Mouse (Mus musculus): ENCODE measurements around the gene Defa28. TPM values are rescaled to one million over a fixed set of nuclear protein-coding genes. Genes with fewer than 3 reads are reported as not detected.
"Not testable (repeated sequence)": the region's sequence is repeated elsewhere in the genome, so short reads cannot be mapped to it uniquely, and the experiment has no call there.

Defa28 gene
- not detected in 2 replicates for polyA plus RNA-seq (2012; rRNA removed)

GRCm38 (mm10) chr8:21582706-21583105 is at the start of gene Defa28:
Defa28 (plus strand) TSS chr8:21583006.
- WGBS, result no CpG with 5 or more reads among the region's 1 CpGs
- not testable (repeated sequence) for H3K27ac ChIP-seq (ENCODE audit: insufficient read depth, low read depth, low read length); H3K36me3 ChIP-seq (ENCODE audit: control insufficient read depth, insufficient read depth, low read length); H3K27me3 ChIP-seq (ENCODE audit: control insufficient read depth, insufficient read depth, low read length); H3K4me1 ChIP-seq (ENCODE audit: control insufficient read depth, insufficient read depth, insufficient read length, low read length); H3K4me3 ChIP-seq (ENCODE audit: low read depth, low read length)

- WGBS, result no CpG with 5 or more reads among the region's 1 CpGs
- H3K4me3 ChIP-seq (ENCODE audit: low read depth, low read length); H3K27me3 ChIP-seq (ENCODE audit: control insufficient read depth, insufficient read depth, low read length); H3K4me1 ChIP-seq (ENCODE audit: control insufficient read depth, insufficient read depth, insufficient read length, low read length); H3K36me3 ChIP-seq (ENCODE audit: control insufficient read depth, insufficient read depth, low read length); H3K27ac ChIP-seq (ENCODE audit: insufficient read depth, low read depth, low read length): not testable (repeated sequence)
Measured at GRCm38 (mm10) chr8:21565086-21565485, 17.7 kb upstream of the Defa28 start, which contains the start of gene Defa37. Defa37 (plus strand) TSS chr8:21565386.

GRCm38 (mm10) chr8:21594408-21594807 is 11.6 kb downstream of the Defa28 start, which contains the start of gene Gm7861:
Gm7861 (minus strand) TSS chr8:21594508.
- WGBS, result no CpG with 5 or more reads among the region's 1 CpGs
- not testable (repeated sequence) for H3K4me1 ChIP-seq (ENCODE audit: control insufficient read depth, insufficient read depth, insufficient read length, low read length); H3K27ac ChIP-seq (ENCODE audit: insufficient read depth, low read depth, low read length)

GRCm38 (mm10) chr8:21617883-21618282 is 35.1 kb downstream of the Defa28 start, which contains the start of gene Defa26:
Defa26 (plus strand) TSS chr8:21618183.
- H3K36me3 ChIP-seq (ENCODE audit: control insufficient read depth, insufficient read depth, low read length); H3K27ac ChIP-seq (ENCODE audit: insufficient read depth, low read depth, low read length); H3K27me3 ChIP-seq (ENCODE audit: control insufficient read depth, insufficient read depth, low read length); H3K4me3 ChIP-seq (ENCODE audit: low read depth, low read length); H3K4me1 ChIP-seq (ENCODE audit: control insufficient read depth, insufficient read depth, insufficient read length, low read length): not testable (repeated sequence)
- WGBS, result 70% methylated on average over 1 of the region's 1 CpGs

More at GRCm38 (mm10) chr8:21594408-21594807, 11.6 kb downstream of the Defa28 start, which contains the start of gene Gm7861:
- H3K4me3 ChIP-seq (ENCODE audit: low read depth, low read length); H3K27me3 ChIP-seq (ENCODE audit: control insufficient read depth, insufficient read depth, low read length); H3K36me3 ChIP-seq (ENCODE audit: control insufficient read depth, insufficient read depth, low read length): not testable (repeated sequence)

Other genes with a start within 250 kb of the Defa28 start
- 20.9 and 2,576 TPM in 2 replicates for gene Defa2, start 204.5 kb upstream of the Defa28 start, polyA plus RNA-seq (2012; rRNA removed)
- 3.5 and 1,155 TPM in 2 replicates for gene Defa33, start 191.2 kb upstream of the Defa28 start, polyA plus RNA-seq (2012; rRNA removed)
- 129 and 1,309 TPM in 2 replicates for gene Defa36, start 155.6 kb upstream of the Defa28 start, polyA plus RNA-seq (2012; rRNA removed)
- not detected in 2 replicates for gene Gm7849, start 126.4 kb upstream of the Defa28 start, polyA plus RNA-seq (2012; rRNA removed)
- 24.9 and 3,720 TPM in 2 replicates for gene Defa20, start 73.7 kb upstream of the Defa28 start, polyA plus RNA-seq (2012; rRNA removed)
- 474 TPM in 1 of 2 replicates, not detected in the other for gene Defa32, start 54.0 kb upstream of the Defa28 start, polyA plus RNA-seq (2012; rRNA removed)
- not detected in 2 replicates for gene Defa37, start 17.6 kb upstream of the Defa28 start, polyA plus RNA-seq (2012; rRNA removed)
- 186 and 2,595 TPM in 2 replicates for gene Gm7861, start 11.5 kb downstream of the Defa28 start, polyA plus RNA-seq (2012; rRNA removed)
- 5.5 and 27.3 TPM in 2 replicates for gene Defa26, start 35.2 kb downstream of the Defa28 start, polyA plus RNA-seq (2012; rRNA removed)
- 25.4 and 113 TPM in 2 replicates for gene Defa17, start 72.8 kb downstream of the Defa28 start, polyA plus RNA-seq (2012; rRNA removed)
- 3.2 TPM in 1 of 2 replicates, not detected in the other for gene Defa34, start 82.8 kb downstream of the Defa28 start, polyA plus RNA-seq (2012; rRNA removed)
- gene AY761184, start 120.6 kb downstream of the Defa28 start, polyA plus RNA-seq (2012; rRNA removed), result 271 and 1,244 TPM in 2 replicates
- 1,324 and 5,253 TPM in 2 replicates for gene Defa24, start 151.5 kb downstream of the Defa28 start, polyA plus RNA-seq (2012; rRNA removed)
- gene Defb50, start 240.5 kb downstream of the Defa28 start, polyA plus RNA-seq (2012; rRNA removed), result not detected in 2 replicates